Mouse (Mus musculus) retina, postnatal 1 day (tissue): Measurements from ENCODE around the gene Mpp3.
"Not testable (repeated sequence)": the region's sequence is repeated elsewhere in the genome, so short reads cannot be mapped to it uniquely, and the experiment has no call there.

ENCODE experiments used
- DNase-seq: peaks from one replicate; pipeline ENCODE4 v3.0.0-alpha.2; 2012

The Mpp3 gene

DNA sequence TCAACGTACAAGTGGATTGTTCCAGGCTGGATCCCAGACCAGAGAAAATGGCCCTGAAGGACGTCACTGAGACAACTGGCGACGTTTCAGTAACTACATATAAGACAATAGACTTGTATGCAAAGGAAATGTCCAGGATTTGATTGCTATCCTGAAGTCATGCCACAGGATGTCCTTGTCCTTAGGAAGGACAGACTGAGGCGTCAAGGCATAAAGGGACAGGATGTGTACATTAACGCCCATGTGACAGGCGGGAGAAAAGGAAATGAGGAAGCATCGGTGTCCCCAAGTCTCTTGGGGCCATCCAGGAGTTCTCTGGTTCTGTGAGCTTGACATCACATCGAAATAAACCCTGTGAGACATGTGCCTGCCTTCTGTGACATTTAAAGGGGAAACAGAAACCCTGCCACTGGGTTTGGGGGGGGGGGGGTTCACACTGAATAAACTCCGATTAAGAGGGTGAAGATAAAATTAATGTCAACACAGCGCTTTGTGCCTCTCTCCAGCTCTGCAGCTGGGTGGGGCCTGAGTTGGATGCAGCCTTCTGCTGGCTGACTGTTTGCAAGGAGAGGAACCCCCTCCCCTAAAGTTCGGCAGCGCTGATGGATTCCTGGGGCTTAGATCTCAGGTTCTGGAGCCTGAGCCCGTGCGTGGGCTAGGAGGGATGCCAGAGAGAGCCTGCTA lies 19.2 kb downstream of the Mpp3 start:
- DNase-seq: no peak

DNA sequence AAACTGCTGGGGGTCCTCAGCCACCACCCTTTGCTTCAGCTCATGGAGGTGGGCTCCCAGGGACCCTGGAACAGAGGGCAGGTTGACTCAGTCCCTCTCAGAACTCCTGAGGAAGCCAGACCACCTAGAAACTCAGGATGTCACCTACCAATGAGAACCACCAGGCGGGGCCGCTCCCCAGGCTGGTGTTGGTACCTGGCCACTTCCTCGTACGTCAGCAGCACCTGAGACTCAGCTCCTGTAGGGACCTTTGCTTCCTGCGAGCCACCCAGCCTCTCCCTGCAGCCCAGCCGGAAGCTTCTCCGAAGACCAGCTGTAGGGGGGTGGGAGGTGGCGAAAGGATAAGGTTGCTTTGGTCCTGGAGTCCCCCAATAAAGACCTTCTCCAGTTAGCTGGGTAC lies 19.9 kb downstream of the Mpp3 start:
- DNase-seq: no peak

GRCm38 (mm10) chr11:102006688-102007087 lies 21.6 kb downstream of the Mpp3 start:
- no peak for DNase-seq

DNA sequence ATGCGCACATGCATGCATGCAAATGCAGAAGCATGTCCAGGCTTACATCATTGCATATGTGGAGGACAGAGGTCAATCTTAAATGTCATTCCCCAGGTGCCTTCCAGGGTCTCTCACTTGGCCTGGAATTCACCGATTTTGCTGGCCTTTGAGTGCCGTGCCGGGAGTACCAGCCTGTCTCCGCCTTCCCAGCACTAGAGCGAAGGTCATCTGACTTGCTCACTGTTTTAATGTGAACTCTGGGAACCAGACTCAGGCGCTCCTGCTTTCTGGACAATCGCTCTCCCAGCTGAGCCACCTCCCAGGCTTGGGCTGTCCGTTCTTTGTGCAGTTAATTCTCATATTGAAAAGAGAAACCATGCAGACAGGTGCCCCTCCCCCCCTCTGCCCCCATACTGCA lies 22.0 kb downstream of the Mpp3 start:
- no peak for DNase-seq

GRCm38 (mm10) chr11:102004251-102004650 lies 24.0 kb downstream of the Mpp3 start:
- no peak for DNase-seq

GRCm38 (mm10) chr11:101999466-101999865 lies 28.8 kb downstream of the Mpp3 start:
- no peak for DNase-seq

DNA sequence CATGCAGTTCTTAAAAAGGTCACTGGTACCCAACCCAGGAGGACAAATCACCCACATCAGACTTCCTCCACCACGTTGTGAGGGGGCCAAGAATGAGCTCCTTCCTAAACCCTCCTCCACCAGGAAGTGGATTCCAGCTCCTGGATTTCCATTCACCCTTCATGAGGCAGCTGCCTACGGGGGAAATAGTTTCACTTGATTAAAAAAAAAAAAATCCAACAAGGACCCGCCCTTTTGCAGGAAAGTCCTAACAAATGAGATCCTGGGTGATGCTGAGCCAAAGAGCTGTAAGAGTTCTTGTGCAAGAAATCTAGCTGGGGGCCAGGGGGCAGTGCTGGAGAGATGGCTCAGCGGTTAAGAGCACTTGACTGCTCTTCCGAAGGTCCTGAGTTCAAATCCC lies 30.0 kb downstream of the Mpp3 start:
- DNase-seq: no peak

DNA sequence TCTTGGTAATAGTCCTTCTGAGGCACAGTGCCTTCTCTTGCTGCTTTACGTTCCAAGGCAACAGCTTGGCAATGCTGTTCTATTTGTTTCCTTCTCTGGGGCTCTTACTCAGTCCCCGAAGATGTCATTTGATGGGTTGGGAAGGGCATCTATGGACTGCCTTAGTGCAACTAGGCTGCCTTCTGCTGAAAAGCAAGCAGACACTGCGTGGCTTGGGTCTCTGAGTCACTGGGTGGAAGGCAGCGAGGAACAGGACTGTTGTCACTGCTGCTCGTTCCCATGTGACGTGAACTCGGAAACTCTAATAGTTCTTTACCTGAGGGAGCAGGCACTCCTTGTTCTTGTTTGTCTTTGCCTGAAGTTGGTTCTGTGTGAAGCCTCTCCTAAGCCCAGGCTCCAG lies 32.3 kb downstream of the Mpp3 start:
- DNase-seq: no peak

DNA sequence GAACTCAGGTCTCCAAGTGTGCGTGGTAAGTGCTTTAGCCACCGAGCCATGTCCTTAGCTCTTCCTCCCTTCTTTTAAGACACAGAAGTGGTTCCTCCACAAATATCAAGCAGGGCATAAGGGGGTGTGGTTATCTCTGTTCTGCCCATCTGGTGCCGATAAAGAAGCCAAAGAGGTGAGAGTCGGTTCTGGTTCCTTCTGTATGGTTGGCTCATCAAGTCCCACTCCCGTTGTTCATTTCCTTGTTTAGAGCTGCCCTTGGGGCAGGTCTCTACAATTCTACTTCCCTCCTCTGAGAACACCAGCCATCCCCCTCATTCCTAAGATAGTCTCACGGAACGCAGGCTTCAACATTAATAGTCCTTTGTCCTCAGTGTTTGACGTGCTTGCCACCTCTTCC lies 34.2 kb downstream of the Mpp3 start:
- DNase-seq: no peak

DNA sequence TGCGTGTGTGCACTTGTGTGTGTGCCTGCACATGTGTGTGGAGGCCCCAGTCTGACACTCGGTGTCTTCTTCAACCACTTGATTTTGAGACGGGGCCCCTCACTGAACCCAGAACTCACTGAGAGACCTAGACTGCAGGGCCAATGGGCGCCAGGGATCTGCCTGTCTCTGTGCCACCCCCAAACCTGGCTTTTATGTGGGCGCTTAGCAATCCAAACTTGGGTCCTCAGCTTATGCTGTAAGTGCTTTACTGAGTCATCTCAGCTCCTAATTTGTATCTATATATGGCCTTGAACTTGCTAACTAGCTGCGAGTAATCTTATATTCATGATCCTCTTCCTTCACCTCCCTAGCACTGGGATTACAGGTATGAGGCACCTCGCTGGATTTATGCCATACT lies 35.9 kb downstream of the Mpp3 start:
- DNase-seq: no peak

GRCm38 (mm10) chr11:101991813-101992212 lies 36.4 kb downstream of the Mpp3 start:
- no peak for DNase-seq

- no peak for DNase-seq
Observed at GRCm38 (mm10) chr11:101990244-101990643, 38.0 kb downstream of the Mpp3 start.

DNA sequence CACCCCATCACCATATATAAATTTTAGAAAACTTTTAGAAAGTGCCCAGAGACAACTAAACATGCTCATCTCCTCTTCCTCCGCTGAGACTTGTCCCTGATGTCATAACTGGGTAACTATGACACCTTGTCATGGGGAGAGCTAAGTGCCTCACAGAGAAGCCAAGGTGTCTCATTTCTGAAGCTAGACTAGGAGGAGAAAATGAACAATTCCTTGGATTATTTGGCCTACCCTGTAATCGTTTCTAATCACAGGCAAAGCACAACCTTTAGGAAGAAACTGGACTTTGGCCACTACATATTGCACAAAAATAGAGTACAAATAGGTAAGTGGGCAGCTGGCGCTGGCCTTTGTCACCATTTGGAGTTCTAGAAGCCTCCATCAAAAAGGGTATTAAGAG lies 41.3 kb downstream of the Mpp3 start, which contains the start of gene Dusp3:
Dusp3 (minus strand) TSS at position 101 of the 400 bp plus-strand sequence.
- DNase-seq: no peak

GRCm38 (mm10) chr11:101985990-101986389 lies 42.3 kb downstream of the Mpp3 start:
- peak; percentile 91 for DNase-seq

DNA sequence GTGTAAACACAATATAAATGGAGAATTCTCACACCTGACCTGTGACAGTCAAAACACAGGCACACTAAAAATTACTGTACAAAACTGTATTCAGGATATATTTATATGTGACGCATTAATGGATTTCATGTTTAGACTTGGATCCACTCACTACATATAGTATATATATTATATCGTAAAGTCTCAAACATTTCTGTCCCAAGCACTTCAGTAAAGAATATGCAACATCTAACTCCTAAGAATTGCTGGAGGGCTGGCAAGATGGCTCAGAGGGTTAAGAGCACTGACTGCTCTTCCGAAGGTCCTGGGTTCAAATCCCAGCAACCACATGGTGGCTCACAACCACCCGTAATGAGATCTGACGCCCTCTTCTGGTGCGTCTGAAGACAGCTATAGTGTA lies 42.8 kb downstream of the Mpp3 start:
- DNase-seq: not testable (repeated sequence)

DNA sequence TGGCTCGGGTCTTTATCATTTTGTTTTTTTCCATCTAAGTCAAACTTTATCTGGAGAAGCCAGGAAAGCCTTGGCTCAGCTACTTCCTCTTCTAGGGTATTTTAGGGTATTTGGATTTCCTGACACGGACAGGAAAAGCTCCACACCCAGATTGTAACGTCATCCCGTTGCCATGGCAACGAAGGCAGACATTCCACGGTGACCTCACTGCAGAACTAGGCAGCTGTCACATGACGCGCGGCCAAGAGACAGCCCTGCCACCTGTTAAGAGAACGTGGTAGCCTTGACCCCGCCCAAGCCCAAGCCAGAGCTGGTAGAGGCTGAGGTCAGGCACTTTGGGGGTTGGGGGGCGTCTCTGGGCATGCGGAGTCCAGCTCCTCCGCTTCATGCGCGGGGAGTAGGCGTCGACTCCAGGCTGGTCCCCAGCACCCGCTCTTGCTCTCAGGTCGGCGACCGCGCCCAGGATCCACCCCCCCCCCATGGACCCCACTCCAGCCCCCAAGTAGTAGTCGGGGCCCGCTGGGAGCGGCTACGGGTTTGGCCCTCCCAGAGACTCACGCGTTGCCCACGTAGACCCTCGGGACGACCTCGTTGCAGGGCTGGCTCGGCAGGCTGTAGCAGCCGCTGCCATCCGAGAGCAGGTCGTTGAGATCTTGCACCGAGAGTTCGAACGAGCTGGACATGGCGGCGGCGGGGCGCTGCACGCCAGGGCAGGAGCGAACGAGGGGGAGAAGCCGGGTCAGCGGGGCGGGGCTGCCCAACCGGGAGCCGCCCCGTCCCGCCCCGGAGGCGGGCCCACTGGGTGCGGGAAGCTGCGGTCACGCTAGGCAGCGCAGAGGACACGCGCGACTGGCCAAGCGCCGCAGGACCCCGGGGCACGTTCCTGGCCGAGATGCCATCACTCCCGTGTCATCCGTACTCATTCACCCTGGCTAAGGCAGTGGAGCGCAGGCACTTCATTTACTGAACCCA lies 43.9 kb downstream of the Mpp3 start, which contains the start of gene Cfap97d1:
Cfap97d1 (plus strand) TSS at position 226 of the 972 bp plus-strand sequence.
- peak; percentile 96 for DNase-seq

DNA sequence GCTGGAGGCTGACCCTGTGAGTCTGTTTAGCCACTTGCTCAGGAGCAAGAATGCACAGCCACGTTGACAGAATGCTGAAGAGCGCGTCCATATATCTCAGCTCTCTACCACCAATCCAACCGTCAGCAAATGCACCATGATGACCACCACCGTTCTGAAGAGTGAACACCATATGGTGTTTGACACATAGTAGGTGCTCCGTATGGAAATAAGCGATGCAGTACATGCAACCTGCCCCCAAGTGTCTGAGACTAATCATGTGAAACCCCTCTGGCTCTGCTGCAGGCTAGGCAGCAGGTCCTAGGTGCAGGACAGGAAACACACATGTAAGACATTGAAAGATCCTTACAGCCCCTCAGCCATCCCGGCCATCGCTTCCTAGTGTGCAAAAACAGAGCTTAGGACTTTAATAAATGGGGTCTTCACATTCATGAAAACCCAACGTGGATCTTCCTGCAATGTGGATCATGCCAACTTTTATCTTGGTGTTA lies 44.8 kb downstream of the Mpp3 start:
- DNase-seq: no peak

DNA sequence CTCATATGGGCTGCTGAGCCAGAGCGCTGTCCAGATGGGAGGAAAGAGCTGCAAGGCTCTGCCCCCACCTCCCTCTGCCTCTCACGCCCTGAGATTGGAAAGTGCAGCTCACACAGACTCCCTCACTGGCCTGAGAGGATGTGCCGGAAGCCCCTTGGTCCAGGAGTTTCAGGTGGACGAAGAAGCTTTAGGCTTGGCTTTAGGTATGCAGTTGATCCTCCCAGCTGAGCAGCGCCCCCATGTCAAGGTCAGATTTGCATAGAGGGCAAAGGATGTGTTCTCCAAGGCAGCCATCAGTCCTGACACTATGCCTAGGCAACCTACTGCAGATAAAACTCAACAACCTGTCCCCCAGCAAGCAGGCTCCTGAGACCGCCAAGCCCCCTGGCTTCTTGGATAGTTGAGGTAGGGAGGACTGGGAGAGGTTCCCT lies 45.3 kb downstream of the Mpp3 start:
- DNase-seq: no peak

DNA sequence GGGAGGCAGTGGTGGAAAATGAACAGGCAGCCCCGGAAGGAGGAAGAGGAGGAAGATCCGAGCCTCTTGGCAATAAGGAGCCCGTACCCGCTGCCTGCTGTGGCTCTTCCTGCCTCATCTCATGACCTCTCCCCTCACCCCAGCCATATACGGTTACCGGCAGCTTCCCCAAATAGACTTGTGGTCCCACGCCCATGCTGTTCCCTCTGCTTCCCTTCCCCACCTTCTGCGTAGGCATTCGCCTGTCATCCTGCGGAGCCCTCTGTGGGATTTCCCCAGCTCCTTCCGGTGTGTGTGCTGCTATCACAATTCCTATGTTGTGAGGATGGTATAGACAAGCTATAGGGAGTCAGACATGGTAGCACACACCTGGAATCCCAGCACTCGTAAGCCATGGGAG lies 46.4 kb downstream of the Mpp3 start:
- DNase-seq: no peak

- DNase-seq: no peak
Observed at GRCm38 (mm10) chr11:101980603-101981157, 47.6 kb downstream of the Mpp3 start.

GRCm38 (mm10) chr11:101979140-101979539 lies 49.1 kb downstream of the Mpp3 start:
- DNase-seq: no peak

GRCm38 (mm10) chr11:101976949-101977348 lies 51.3 kb downstream of the Mpp3 start:
- DNase-seq: no peak

DNA sequence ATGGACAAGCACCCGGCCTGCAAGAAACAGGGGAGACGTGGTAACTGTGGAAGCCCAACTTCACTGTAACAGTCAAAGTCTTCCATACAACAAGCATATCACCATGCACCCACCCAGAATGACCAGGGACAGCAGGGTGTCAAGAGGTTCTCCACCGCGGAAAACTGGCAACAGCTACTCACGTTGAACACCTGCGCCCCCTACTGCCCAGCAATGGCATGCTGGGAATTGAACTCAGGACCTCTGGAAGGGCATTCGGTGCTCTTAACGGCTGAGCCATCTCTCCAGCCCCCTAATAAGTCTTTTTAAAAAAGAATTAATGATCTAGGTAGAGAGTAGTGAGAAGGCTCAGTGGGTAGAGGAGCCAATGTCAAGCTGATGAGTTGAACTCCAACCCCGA lies 53.3 kb downstream of the Mpp3 start:
- peak; percentile 47 for DNase-seq
